Mouse (Mus musculus) brain, embryonic 14.5 days (tissue): ENCODE data around the gene 1700092M07Rik. TPM values are rescaled to one million over a fixed set of nuclear protein-coding genes. Genes with fewer than 3 reads are reported as not detected.

Experiments used
- DNase-seq: peaks from one replicate; pipeline ENCODE4 v3.0.0-alpha.2; 2011; ENCODE audit warnings: low read depth
- CTCF ChIP-seq: fragments of 200-500 bp; IDR thresholded peaks from 2 replicates; pipeline ENCODE4 v1.5.1; 2012; ENCODE audit warnings: inconsistent platforms, mild to moderate bottlenecking, moderate library complexity, borderline replicate concordance; ENCODE audit not compliant: insufficient read depth, insufficient read length; ENCODE audit errors: extremely low read depth
- POLR2A ChIP-seq: fragments of 200-500 bp; IDR thresholded peaks from 2 replicates; pipeline ENCODE4 v1.6.1; 2012; ENCODE audit warnings: mild to moderate bottlenecking, inconsistent platforms, borderline replicate concordance; ENCODE audit not compliant: poor library complexity, insufficient read depth, insufficient read length, severe bottlenecking; ENCODE audit errors: extremely low read depth
- polyA plus RNA-seq: library from polyadenylated mRNA; depleted of rRNA; stranded (reverse); fragments of >200 nt; gene quantifications from 2 replicates; pipeline ENCODE4 v1.2.3, GENCODE M21; 2012

1700092M07Rik gene
- polyA plus RNA-seq, 1 experiment = 1.9 TPM

- DNase-seq = no peak
- TF ChIP-seq CTCF (no peak), POLR2A (no peak)
These were observed 17.0 kb downstream of the 1700092M07Rik start for GRCm38 (mm10) chr19:8757471-8757998.

GRCm38 (mm10) chr19:8758899-8759298, 18.4 kb downstream of the 1700092M07Rik start:
- TF ChIP-seq CTCF (no peak), POLR2A (no peak)

GRCm38 (mm10) chr19:8760757-8761156, 20.2 kb downstream of the 1700092M07Rik start:
- DNase-seq = no peak
- TF ChIP-seq CTCF (no peak), POLR2A (no peak)

More at GRCm38 (mm10) chr19:8758899-8759298, 18.4 kb downstream of the 1700092M07Rik start:
- no peak for DNase-seq

GRCm38 (mm10) chr19:8763276-8763675, 22.8 kb downstream of the 1700092M07Rik start:
- no peak for TF ChIP-seq POLR2A
- no peak for TF ChIP-seq CTCF

GRCm38 (mm10) chr19:8765562-8765961, 25.0 kb downstream of the 1700092M07Rik start:
- DNase-seq = no peak
- TF ChIP-seq POLR2A (no peak), CTCF (no peak)

More at GRCm38 (mm10) chr19:8763276-8763675, 22.8 kb downstream of the 1700092M07Rik start:
- no peak for DNase-seq

GRCm38 (mm10) chr19:8770567-8771270, 30.2 kb downstream of the 1700092M07Rik start, which contains the start of gene Tmem223:
Tmem223 (plus strand) TSS chr19:8770996.
- TF ChIP-seq CTCF (no peak), POLR2A (peak; percentile 85; the same call in 1 of the 2 replicates)
- DNase-seq = peak; percentile 89

- TF ChIP-seq CTCF (no peak), POLR2A (no peak)
- no peak for DNase-seq
These were observed 32.5 kb downstream of the 1700092M07Rik start for GRCm38 (mm10) chr19:8772996-8773395.

- DNase-seq = no peak
- TF ChIP-seq CTCF (no peak), POLR2A (no peak)
These were observed 32.9 kb downstream of the 1700092M07Rik start for GRCm38 (mm10) chr19:8773409-8773808.

GRCm38 (mm10) chr19:8774086-8774835, 33.7 kb downstream of the 1700092M07Rik start, which contains the start of gene Tmem179b:
Tmem179b (minus strand) TSS chr19:8774467.
- TF ChIP-seq CTCF (no peak), POLR2A (peak; percentile 82; the same call in 1 of the 2 replicates)

GRCm38 (mm10) chr19:8774951-8775421, 34.5 kb downstream of the 1700092M07Rik start:
- peak; percentile 14 for DNase-seq
- no peak for TF ChIP-seq POLR2A
- no peak for TF ChIP-seq CTCF

More at GRCm38 (mm10) chr19:8774086-8774835, 33.7 kb downstream of the 1700092M07Rik start, which contains the start of gene Tmem179b:
- peak; percentile 97 for DNase-seq

- peak; percentile 99 for DNase-seq
- TF ChIP-seq CTCF = peak; percentile 55; the same call in 1 of the 2 replicates
- 0 out of 2 replicates have a peak, but pooled peaks have one; percentile 6 for TF ChIP-seq POLR2A
These were observed 45.7 kb downstream of the 1700092M07Rik start, which contains the start of gene Taf6l for GRCm38 (mm10) chr19:8786008-8786781. Taf6l (minus strand) TSS chr19:8786417.
